Mouse (Mus musculus) lung, postnatal 0 days (tissue): Measurements from ENCODE around the gene Ntrk3. TPM values are rescaled to one million over a fixed set of nuclear protein-coding genes. Genes with fewer than 3 reads are reported as not detected.
A peak's percentile ranks its signal among the peaks of the same experiment; 100 is the strongest.

Source experiments
- ATAC-seq: fragments of 200-750 bp; cut with Nextera tagmentation; 2 replicates; pipeline ENCODE4 v1.8.0; 2017; ENCODE audit warnings: moderate library complexity
- DNase-seq: peaks from one replicate; pipeline ENCODE4 v3.0.0-alpha.2; 2016; ENCODE audit warnings: low spot score
- H3K27ac ChIP-seq: fragments of 300-500 bp; sonication (generic); 2 replicates; pipeline ENCODE4 v1.5.1; 2014; ENCODE audit warnings: antibody characterized with exemption, mild to moderate bottlenecking, low read length, mixed read lengths
- H3K27me3 ChIP-seq: fragments of 300-500 bp; sonication (generic); replicated peaks from 2 replicates; pipeline ENCODE4 v1.6.1; 2014; ENCODE audit warnings: low read length, mixed read lengths; ENCODE audit not compliant: insufficient read depth
- H3K36me3 ChIP-seq: fragments of 300-500 bp; sonication (generic); 2 replicates; pipeline ENCODE4 v1.6.1; 2014; ENCODE audit warnings: low read length, mixed read lengths; ENCODE audit not compliant: insufficient read depth
- H3K4me1 ChIP-seq: fragments of 300-500 bp; sonication (generic); 2 replicates; pipeline ENCODE4 v1.6.1; 2014; ENCODE audit warnings: antibody characterized with exemption, low read depth, low read length, mixed read lengths; ENCODE audit not compliant: insufficient read depth
- H3K4me2 ChIP-seq: fragments of 300-500 bp; sonication (generic); replicated peaks from 2 replicates; pipeline ENCODE4 v1.6.1; 2014; ENCODE audit warnings: low read depth, mild to moderate bottlenecking, low read length, moderate library complexity, mixed read lengths
- H3K4me3 ChIP-seq: fragments of 300-500 bp; sonication (generic); 2 replicates; pipeline ENCODE4 v1.5.1; 2014; ENCODE audit warnings: low read depth, low read length
- H3K9ac ChIP-seq: fragments of 300-500 bp; sonication (generic); replicated peaks from 2 replicates; pipeline ENCODE4 v1.6.1; 2014; ENCODE audit warnings: low read depth, mild to moderate bottlenecking
- H3K9me3 ChIP-seq: fragments of 300-500 bp; sonication (generic); 2 replicates; pipeline ENCODE4 v1.6.1; 2016; ENCODE audit warnings: low read length, mixed read lengths
- CTCF ChIP-seq: IDR thresholded peaks from 2 replicates; pipeline ENCODE4 v1.5.1; 2016; ENCODE audit warnings: antibody characterized with exemption, mild to moderate bottlenecking
- EP300 ChIP-seq: IDR thresholded peaks from 2 replicates; pipeline ENCODE4 v1.6.1; 2016; ENCODE audit warnings: antibody characterized with exemption, mild to moderate bottlenecking, control low read depth
- WGBS: fragments of 180-500 bp; shearing (Covaris S2); extraction: QIAGEN DNeasy Blood & Tissue Kit; methylation state at CpG from one replicate; pipeline ENCODE4 v1.1.7; 2014; 5-methylcytosine and 5-hydroxymethylcytosine counted together
- polyA plus RNA-seq: library from polyadenylated mRNA; unstranded; fragments of >200 nt; fragmentation: Nextera tagmentation; extraction: Ambion mirVana; gene quantifications from 2 replicates; pipeline ENCODE4 v1.2.1, GENCODE M21; 2015

Ntrk3 gene
- polyA plus RNA-seq, 1 experiment from 2014 or later = 1.3 TPM

DNA sequence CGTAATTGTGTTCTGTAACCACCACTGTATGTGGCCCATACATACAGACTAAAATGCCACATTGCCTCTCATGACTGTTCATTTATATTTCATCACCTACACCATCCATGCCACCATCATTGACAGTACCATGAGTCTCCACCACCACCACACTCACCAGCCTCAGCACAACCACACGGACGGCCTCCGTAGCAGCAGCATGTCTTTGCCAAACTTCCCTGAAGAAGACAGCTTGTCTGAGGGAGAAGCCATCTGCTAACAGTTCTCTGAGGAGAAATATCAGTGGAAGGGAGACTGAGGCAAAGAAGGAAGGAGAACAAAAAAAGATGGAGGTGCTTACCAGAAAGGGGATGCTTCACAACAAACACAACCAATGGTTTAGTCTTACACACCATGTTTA, 15.8 kb downstream of the Ntrk3 start:
- Histone ChIP-seq H3K27me3 (no peaks in the 10 kb centered on the region), H3K4me1 (no peaks in the 10 kb centered on the region), H3K36me3 (no peaks in the 10 kb centered on the region), H3K4me3 (no peak overlapping the region), H3K9me3 (no peaks in the 10 kb centered on the region), H3K9ac (no peak overlapping the region), H3K4me2 (no peak overlapping the region), H3K27ac (no peak overlapping the region)
- ATAC-seq (no peak), DNase-seq (no peak)
- TF ChIP-seq CTCF (no peak), EP300 (no peak)
- WGBS = 86% methylated on average over 4 of the region's 4 CpGs

DNA sequence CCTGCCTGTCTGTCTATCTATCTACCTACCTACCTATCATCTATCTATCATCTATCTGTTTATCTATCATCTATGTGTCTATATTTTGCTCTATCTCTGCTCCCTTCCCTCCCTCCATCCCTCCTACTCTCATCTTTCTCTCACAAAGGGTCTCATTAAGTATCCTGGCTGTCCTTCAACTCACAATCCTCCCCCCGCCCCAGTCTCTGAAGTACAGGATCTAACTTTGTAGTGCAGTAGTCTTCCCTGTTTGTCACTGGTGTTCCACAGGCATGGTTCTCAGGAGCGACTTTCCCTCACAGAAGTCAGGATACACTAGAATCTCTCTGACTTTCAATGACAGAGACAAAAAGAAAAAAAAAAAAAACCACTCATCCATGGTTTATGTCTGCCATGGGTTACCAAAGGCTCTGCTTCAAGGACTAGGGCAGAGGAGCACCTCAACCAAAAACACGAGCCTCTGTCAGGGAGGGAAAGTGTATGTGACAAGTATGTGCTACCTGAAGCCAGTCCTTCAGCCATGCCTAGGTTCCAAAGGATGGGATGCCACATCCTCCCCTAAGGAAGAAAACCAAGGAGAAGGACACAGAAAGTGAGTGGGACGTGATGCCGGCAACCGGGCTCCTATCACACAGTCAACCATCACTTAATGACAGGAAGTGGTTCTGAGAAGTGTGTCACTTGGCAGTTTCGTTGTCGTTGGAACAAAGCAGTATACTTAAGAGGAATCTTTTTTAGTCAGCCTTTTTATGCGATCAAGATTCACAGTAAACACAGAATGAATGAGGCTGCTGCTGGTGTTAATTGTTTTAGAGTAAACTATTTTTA, 16.6 kb downstream of the Ntrk3 start:
- H3K9ac ChIP-seq = no peak overlapping the region
- no peak for DNase-seq
- no peak overlapping the region for H3K4me2 ChIP-seq
- H3K36me3 ChIP-seq = no peaks in the 10 kb centered on the region
- no peaks in the 10 kb centered on the region for H3K27me3 ChIP-seq
- ATAC-seq = no peak
- WGBS = 51% methylated on average over 9 of the region's 9 CpGs
- no peak overlapping the region for H3K27ac ChIP-seq
- TF ChIP-seq EP300 = no peak
- no peak for TF ChIP-seq CTCF
- H3K4me3 ChIP-seq = no peak overlapping the region
- H3K4me1 ChIP-seq = no peaks in the 10 kb centered on the region
- no peaks in the 10 kb centered on the region for H3K9me3 ChIP-seq

DNA sequence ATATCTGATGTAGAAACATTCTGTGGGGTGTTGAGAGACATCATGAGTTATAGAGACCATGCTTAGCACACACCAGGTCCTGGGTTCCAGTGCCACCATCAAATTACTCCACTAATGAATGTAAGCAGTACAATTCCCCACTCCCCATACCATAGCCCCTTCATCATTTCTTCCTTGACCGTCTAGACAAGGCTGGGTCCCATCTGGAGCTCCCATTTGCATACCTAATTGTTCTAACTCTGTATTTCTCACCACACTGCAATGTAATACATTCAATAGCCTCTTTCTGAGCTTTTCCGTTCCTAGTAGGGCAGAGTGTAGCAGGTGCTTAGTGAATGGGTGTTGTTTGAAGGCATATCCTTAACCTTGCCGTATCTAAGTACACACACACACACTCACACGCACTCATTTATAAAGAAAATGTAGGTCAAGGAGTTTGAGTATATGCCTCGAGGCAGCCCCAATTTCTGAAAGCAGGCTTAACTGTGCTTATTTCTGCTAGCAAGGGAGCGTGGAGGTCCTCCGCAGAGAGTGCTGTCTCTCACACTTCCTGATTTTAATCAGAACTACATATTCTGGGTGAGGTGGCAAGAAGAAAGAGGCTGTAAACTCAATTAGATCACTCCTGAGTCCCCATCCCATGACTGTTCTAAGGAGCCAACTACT, 17.9 kb downstream of the Ntrk3 start:
- H3K27ac ChIP-seq = no peak overlapping the region
- 66% methylated on average over 7 of the region's 7 CpGs for WGBS
- ATAC-seq = no peak

DNA sequence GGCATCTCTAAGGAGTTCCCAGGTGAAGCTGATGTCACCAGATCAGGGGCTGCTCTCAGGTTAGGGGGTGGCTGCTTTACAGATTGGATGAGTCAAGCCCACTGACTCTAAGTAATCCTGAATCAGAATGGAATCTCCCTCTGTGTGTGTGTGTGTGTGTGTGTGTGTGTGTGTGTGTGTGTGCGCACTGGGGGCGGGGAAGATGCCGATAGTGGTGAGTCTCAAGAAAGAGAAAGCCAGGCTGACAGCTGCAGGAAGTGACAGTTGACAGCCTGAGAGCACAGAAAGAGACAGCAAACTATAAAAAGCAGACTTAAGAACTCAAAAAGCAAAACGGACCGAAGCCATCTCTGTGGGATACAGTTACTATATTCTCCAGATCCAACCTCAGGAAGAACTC, 18.7 kb downstream of the Ntrk3 start:
- no peaks in the 10 kb centered on the region for H3K36me3 ChIP-seq
- H3K27ac ChIP-seq = no peak overlapping the region
- no peak for ATAC-seq
- H3K27me3 ChIP-seq = no peaks in the 10 kb centered on the region
- no peaks in the 10 kb centered on the region for H3K9me3 ChIP-seq
- peak; percentile 17 for DNase-seq
- H3K9ac ChIP-seq = no peak overlapping the region
- H3K4me3 ChIP-seq = no peak overlapping the region
- H3K4me2 ChIP-seq = no peak overlapping the region
- no peaks in the 10 kb centered on the region for H3K4me1 ChIP-seq
- TF ChIP-seq EP300 = no peak
- TF ChIP-seq CTCF = no peak
- WGBS = 42% methylated on average over 5 of the region's 5 CpGs

More for the DNA sequence above, 17.9 kb downstream of the Ntrk3 start:
- no peak for TF ChIP-seq EP300
- TF ChIP-seq CTCF = no peak
- Histone ChIP-seq H3K36me3 (no peaks in the 10 kb centered on the region), H3K4me2 (no peak overlapping the region), H3K9ac (no peak overlapping the region), H3K27me3 (no peaks in the 10 kb centered on the region), H3K4me3 (no peak overlapping the region), H3K4me1 (no peaks in the 10 kb centered on the region), H3K9me3 (no peaks in the 10 kb centered on the region)
- DNase-seq = no peak

DNA sequence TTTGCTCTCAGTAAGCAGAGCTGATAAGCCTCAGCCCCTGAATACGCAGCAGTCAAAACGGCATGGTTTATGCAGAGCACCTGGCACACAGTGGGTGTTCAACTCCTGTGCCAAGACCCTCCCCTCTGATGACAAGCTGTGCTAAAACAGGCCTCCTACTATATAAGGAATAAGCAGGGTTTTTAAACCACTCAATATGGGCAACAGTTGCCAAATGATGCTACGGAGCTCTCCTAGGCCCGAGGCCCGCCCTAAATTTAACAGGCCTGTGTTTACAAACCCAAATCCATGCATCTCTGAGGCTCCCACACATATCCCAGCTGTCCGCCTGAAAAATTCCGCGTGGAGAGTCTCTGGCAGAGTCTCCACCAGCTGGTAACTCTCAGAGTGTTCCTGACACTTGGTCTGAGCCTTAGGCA, 19.6 kb downstream of the Ntrk3 start:
- no peak overlapping the region for H3K4me2 ChIP-seq
- no peak overlapping the region for H3K27ac ChIP-seq
- H3K4me3 ChIP-seq = no peak overlapping the region
- ATAC-seq = peak; percentile 32; the same call in 1 of the 2 replicates
- H3K9me3 ChIP-seq = no peaks in the 10 kb centered on the region
- no peak for TF ChIP-seq EP300
- no peak for TF ChIP-seq CTCF
- H3K27me3 ChIP-seq = no peaks in the 10 kb centered on the region
- H3K9ac ChIP-seq = no peak overlapping the region
- 61% methylated on average over 8 of the region's 8 CpGs for WGBS
- H3K4me1 ChIP-seq = no peaks in the 10 kb centered on the region
- peak; percentile 12 for DNase-seq
- H3K36me3 ChIP-seq = no peaks in the 10 kb centered on the region

DNA sequence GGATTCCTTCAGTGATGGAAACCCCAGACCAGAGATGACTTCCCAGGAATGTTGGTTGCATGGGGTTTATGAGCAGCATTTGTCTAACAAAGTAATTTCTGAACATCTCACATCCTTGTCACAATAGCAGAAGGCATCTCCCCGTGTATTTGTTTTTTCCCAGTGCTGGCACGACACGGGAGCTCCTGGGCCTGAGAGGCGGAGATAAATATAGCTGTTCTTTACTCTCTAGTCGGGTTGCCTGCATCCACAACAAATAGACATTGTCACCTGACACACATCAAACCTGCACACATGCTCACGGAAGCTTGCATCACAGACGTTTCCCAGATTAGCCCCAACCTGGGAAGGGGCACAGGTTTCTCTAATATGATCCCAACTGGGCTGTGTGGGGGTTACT, 30.1 kb downstream of the Ntrk3 start:
- Histone ChIP-seq H3K4me1 (no peaks in the 10 kb centered on the region), H3K4me2 (no peak overlapping the region), H3K27me3 (no peaks in the 10 kb centered on the region), H3K9ac (no peak overlapping the region), H3K27ac (no peak overlapping the region), H3K4me3 (no peak overlapping the region), H3K9me3 (no peaks in the 10 kb centered on the region), H3K36me3 (no peaks in the 10 kb centered on the region)
- ATAC-seq = no peak
- no peak for TF ChIP-seq EP300
- TF ChIP-seq CTCF = no peak
- WGBS = 64% methylated on average over 7 of the region's 7 CpGs
- no peak for DNase-seq
